ENCODE assay signal across 24 mouse cellular contexts in genomic region chr5:137171478-137171877, GRCm38 (mm10). TPM values are rescaled to one million over a fixed set of nuclear protein-coding genes. Genes with fewer than 3 reads are reported as not detected.
"Had no signal": no experiment of that assay in that cellular context is flagged by ENCODE, and none has a peak within 500 bp of the region (broad histone marks: within the 10 kb centered on the region; RNA-seq: fewer than 3 reads in every experiment).

No protein-coding gene starts in this region.

- ATAC-seq: intestine, embryonic 15.5 days; liver, postnatal 0 days; lung, postnatal 0 days; midbrain, embryonic 15.5 days had no signal

- DNase-seq: left cerebral cortex, postnatal 4 days; liver, postnatal 0 days; lung, embryonic 14.5 days; retina, postnatal 1 day; right cerebral cortex, postnatal 25 days; thymus, adult 18-20 months had no signal

- H3K36me3 ChIP-seq: intestine, embryonic 15.5 days; limb, embryonic 12.5 days; limb, embryonic 15.5 days; midbrain, embryonic 12.5 days; midbrain, embryonic 15.5 days; neural tube, embryonic 12.5 days; neural tube, embryonic 15.5 days had no signal

- H3K27me3 ChIP-seq: intestine, embryonic 15.5 days; limb, embryonic 15.5 days; midbrain, embryonic 12.5 days; midbrain, embryonic 15.5 days; neural tube, embryonic 12.5 days; neural tube, embryonic 15.5 days had no signal

- H3K4me2 ChIP-seq: intestine, embryonic 15.5 days; limb, embryonic 12.5 days; limb, embryonic 15.5 days; liver, embryonic 11.5 days; lung, embryonic 14.5 days; midbrain, embryonic 12.5 days; midbrain, embryonic 15.5 days; neural tube, embryonic 12.5 days; neural tube, embryonic 15.5 days had no signal

- H3K4me1 ChIP-seq: intestine, embryonic 15.5 days; limb, embryonic 12.5 days; limb, embryonic 15.5 days; midbrain, embryonic 12.5 days; midbrain, embryonic 15.5 days; neural tube, embryonic 12.5 days; neural tube, embryonic 15.5 days had no signal

- H3K27ac ChIP-seq: intestine, embryonic 15.5 days; limb, embryonic 12.5 days; limb, embryonic 15.5 days; liver, embryonic 14.5 days; macrophage; midbrain, embryonic 12.5 days; midbrain, embryonic 15.5 days; neural tube, embryonic 12.5 days; neural tube, embryonic 15.5 days had no signal

- H3K9ac ChIP-seq: intestine, embryonic 15.5 days; limb, embryonic 12.5 days; limb, embryonic 15.5 days; liver, embryonic 14.5 days; liver, postnatal 0 days; lung, embryonic 14.5 days; midbrain, embryonic 12.5 days; midbrain, embryonic 15.5 days; neural tube, embryonic 12.5 days; neural tube, embryonic 15.5 days had no signal

- H3K9me3 ChIP-seq: intestine, embryonic 15.5 days; limb, embryonic 12.5 days; limb, embryonic 15.5 days; midbrain, embryonic 12.5 days; midbrain, embryonic 15.5 days; neural tube, embryonic 12.5 days; neural tube, embryonic 15.5 days had no signal

- H3K4me3 ChIP-seq: intestine, embryonic 15.5 days; limb, embryonic 12.5 days; limb, embryonic 15.5 days; midbrain, embryonic 12.5 days; midbrain, embryonic 15.5 days; neural tube, embryonic 12.5 days; neural tube, embryonic 15.5 days had no signal

RNA-seq across cellular contexts. Expression of gene Muc3, which starts 22.4 kb away (rescaled TPM):
- total RNA-seq: layer of hippocampus, adult 18-20 months; layer of hippocampus, postnatal 14 days; left cerebral cortex, adult 8-10 months; left cerebral cortex, postnatal 14 days; left cerebral cortex, postnatal 4 days; megakaryocyte, adult 5-6 weeks had no signal
- polyA plus RNA-seq: limb, embryonic 12.5 days; limb, embryonic 15.5 days; liver, embryonic 11.5 days; liver, embryonic 14.5 days; liver, postnatal 0 days; lung, embryonic 14.5 days; lung, postnatal 0 days; macrophage; midbrain, embryonic 12.5 days; midbrain, embryonic 15.5 days; neural tube, embryonic 12.5 days; neural tube, embryonic 15.5 days; spleen, adult 2 months; urinary bladder, adult 2 months had no signal

RNA-seq across cellular contexts. Expression of gene Muc3a, which starts 40.7 kb away (rescaled TPM):
- polyA plus RNA-seq: liver, embryonic 11.5 days; lung, embryonic 14.5 days; lung, postnatal 0 days; macrophage; neural tube, embryonic 12.5 days had no signal
